Mouse (Mus musculus) forebrain, embryonic 12.5 days (tissue): Measurements from ENCODE around the gene Trmt5. TPM values are rescaled to one million over a fixed set of nuclear protein-coding genes. Genes with fewer than 3 reads are reported as not detected.

Experiments used
- ATAC-seq: fragments of 200-750 bp; cut with Nextera tagmentation; 2 replicates; pipeline ENCODE4 v1.8.0; 2017; ENCODE audit warnings: moderate TSS enrichment; ENCODE audit not compliant: low FRiP score
- H3K27ac ChIP-seq: fragments of 300-500 bp; sonication (generic); 2 replicates; pipeline ENCODE4 v1.5.1; 2016; ENCODE audit warnings: mild to moderate bottlenecking
- H3K27me3 ChIP-seq: fragments of 300-500 bp; sonication (generic); 2 replicates; pipeline ENCODE4 v1.6.1; 2016; ENCODE audit warnings: mild to moderate bottlenecking
- H3K36me3 ChIP-seq: fragments of 300-500 bp; sonication (generic); replicated peaks from 2 replicates; pipeline ENCODE4 v1.6.1; 2016; ENCODE audit warnings: mild to moderate bottlenecking
- H3K4me1 ChIP-seq: fragments of 300-500 bp; sonication (generic); 2 replicates; pipeline ENCODE4 v1.6.1; 2016
- H3K4me2 ChIP-seq: fragments of 300-500 bp; sonication (generic); 2 replicates; pipeline ENCODE4 v1.6.1; 2016; ENCODE audit warnings: mild to moderate bottlenecking, moderate library complexity
- H3K4me3 ChIP-seq: fragments of 300-500 bp; sonication (generic); replicated peaks from 2 replicates; pipeline ENCODE4 v1.5.1; 2016; ENCODE audit warnings: mild to moderate bottlenecking
- H3K9ac ChIP-seq: fragments of 300-500 bp; sonication (generic); 2 replicates; pipeline ENCODE4 v1.6.1; 2016; ENCODE audit warnings: mild to moderate bottlenecking
- H3K9me3 ChIP-seq: fragments of 300-500 bp; sonication (generic); 2 replicates; pipeline ENCODE4 v1.6.1; 2016
- WGBS: fragments of 180-500 bp; shearing (Covaris S2); methylation state at CpG from one replicate; pipeline ENCODE4 v1.1.7; 2016; 5-methylcytosine and 5-hydroxymethylcytosine counted together
- polyA plus RNA-seq: library from polyadenylated mRNA; unstranded; fragments of >200 nt; fragmentation: Nextera tagmentation; extraction: Ambion mirVana; gene quantifications from 2 replicates; pipeline ENCODE4 v1.2.1, GENCODE M21; 2016

Gene Trmt5
- 16.0 and 16.3 TPM in 2 replicates for polyA plus RNA-seq

DNA sequence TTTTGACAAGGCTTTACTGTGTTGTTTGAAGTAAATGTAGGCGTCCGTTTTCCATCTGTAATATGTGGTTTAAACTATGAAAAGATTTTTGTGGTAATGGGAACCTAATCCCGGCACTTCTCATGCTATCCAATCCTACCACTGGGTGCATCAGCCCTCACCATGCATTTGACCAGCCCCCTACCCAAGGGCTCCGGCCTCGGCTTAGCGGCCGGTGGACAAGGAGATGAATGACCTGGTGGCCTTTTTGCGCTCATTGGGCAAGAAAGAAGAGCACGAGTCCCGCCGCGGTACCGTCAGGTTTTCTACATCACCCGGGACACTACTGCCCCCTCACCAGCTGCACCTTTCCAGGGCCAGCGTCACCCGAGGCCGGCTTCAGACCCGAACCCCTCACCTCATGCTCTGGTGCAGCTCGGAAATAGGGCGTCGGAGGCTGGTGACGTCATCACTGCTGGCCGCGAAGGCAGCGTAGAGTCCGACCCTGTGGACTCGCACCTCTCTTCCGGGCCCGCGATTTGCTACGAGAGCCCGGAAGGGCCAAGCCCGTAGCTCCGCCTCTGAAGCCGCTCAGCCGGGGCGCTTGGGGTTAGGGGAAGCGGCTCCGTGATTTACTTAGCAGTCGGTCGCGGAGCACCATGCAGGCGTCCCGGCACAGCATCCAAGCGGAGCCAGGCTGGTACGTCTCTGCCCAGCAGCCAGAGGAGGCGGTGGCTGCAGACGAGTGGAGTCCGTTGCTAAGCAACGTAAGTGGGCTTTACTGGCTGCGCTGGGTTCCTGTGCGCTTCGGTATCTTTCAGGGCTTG is at the start of gene Trmt5, which contains the start of gene Slc38a6:
Trmt5 (minus strand) TSS at position 424 of the 806 bp plus-strand sequence.
Slc38a6 (plus strand) TSS at position 493 of the 806 bp plus-strand sequence.
- peak within 1 kb of the TSS; percentile 77 for H3K9ac ChIP-seq
- H3K9me3 ChIP-seq = no peaks in the 10 kb centered on the region
- peak; percentile 98 for ATAC-seq
- peak within 1 kb of the TSS; percentile 66 for H3K4me2 ChIP-seq
- WGBS = under 1% methylated on average over 53 of the region's 53 CpGs
- peaks cover 14% of the 10 kb centered on the region for H3K4me1 ChIP-seq
- peaks cover 9% of the 10 kb centered on the region for H3K36me3 ChIP-seq
- H3K27ac ChIP-seq = peak within 1 kb of the TSS; percentile 76
- H3K4me3 ChIP-seq = peak within 1 kb of the TSS; percentile 74
- no peaks in the 10 kb centered on the region for H3K27me3 ChIP-seq

GRCm38 (mm10) chr12:73334051-73334551 is 47.6 kb upstream of the Trmt5 start:
- no peak for ATAC-seq
- Histone ChIP-seq H3K27ac (peak overlapping the region; percentile 53; the same call in 1 of the 2 replicates), H3K4me3 (no peak overlapping the region), H3K36me3 (no peaks in the 10 kb centered on the region), H3K9ac (no peak overlapping the region), H3K9me3 (no peaks in the 10 kb centered on the region), H3K27me3 (no peaks in the 10 kb centered on the region), H3K4me2 (no peak overlapping the region), H3K4me1 (peaks cover 9% of the 10 kb centered on the region; the same call in 1 of the 2 replicates)
- 69% methylated on average over 8 of the region's 8 CpGs for WGBS

GRCm38 (mm10) chr12:73332701-73333100 is 46.2 kb upstream of the Trmt5 start:
- WGBS = 78% methylated on average over 4 of the region's 4 CpGs

DNA sequence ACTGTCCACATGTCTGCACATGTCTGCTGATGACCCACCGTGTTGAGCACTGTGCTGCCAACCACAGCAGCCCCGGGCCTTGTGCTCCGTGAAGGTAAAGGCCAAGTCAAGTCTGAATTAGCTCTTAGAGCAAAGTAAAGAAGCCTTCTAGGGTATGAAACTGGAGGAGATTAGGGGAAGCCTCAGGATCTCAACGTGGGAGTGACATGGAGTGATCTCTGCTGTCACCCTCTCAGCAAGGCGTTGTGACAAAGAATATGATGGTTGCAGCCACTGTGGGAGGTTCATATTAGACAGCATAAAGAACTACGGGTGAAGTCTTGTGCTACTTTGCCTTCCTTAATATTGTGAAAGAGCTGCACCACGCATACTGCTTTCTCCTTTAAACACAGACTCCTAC is 43.7 kb upstream of the Trmt5 start:
- Histone ChIP-seq H3K4me2 (no peak overlapping the region), H3K27ac (no peak overlapping the region), H3K4me1 (peaks cover 9% of the 10 kb centered on the region; the same call in 1 of the 2 replicates), H3K27me3 (no peaks in the 10 kb centered on the region), H3K4me3 (no peak overlapping the region), H3K9me3 (no peaks in the 10 kb centered on the region), H3K36me3 (no peaks in the 10 kb centered on the region), H3K9ac (no peak overlapping the region)
- no peak for ATAC-seq
- WGBS = 86% methylated on average over 7 of the region's 7 CpGs

More at GRCm38 (mm10) chr12:73332701-73333100, 46.2 kb upstream of the Trmt5 start:
- H3K27ac ChIP-seq = no peak overlapping the region
- H3K27me3 ChIP-seq = no peaks in the 10 kb centered on the region
- no peak overlapping the region for H3K9ac ChIP-seq
- no peak overlapping the region for H3K4me3 ChIP-seq
- H3K4me2 ChIP-seq = no peak overlapping the region
- no peak for ATAC-seq
- no peaks in the 10 kb centered on the region for H3K36me3 ChIP-seq
- peaks cover 9% of the 10 kb centered on the region; the same call in 1 of the 2 replicates for H3K4me1 ChIP-seq
- H3K9me3 ChIP-seq = no peaks in the 10 kb centered on the region

- no peak for ATAC-seq
- 81% methylated on average over 4 of the region's 4 CpGs for WGBS
Measured at GRCm38 (mm10) chr12:73328448-73329167, 42.1 kb upstream of the Trmt5 start.

DNA sequence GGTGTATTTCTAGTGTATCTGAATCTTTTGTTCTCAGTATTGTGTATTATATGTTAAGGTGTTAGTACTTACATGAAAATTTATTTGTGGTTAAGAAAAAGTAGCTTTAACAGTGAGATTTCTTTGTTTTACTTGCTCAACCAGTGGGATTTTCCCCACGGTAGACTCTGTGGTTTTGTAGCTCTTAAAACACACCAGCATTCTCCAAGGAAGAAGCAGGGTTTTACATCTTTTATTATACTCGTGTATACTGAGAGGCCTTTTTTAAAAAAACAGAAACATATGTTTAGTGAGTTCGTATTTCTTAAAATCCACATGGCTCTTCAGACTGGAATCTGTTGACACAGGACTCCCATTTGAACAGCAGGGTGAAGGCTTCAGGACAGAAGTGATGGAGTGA is 40.9 kb upstream of the Trmt5 start:
- H3K4me2 ChIP-seq = no peak overlapping the region
- no peak overlapping the region for H3K27ac ChIP-seq
- WGBS = 79% methylated on average over 3 of the region's 3 CpGs
- H3K36me3 ChIP-seq = no peaks in the 10 kb centered on the region
- no peak overlapping the region for H3K9ac ChIP-seq
- no peak overlapping the region for H3K4me3 ChIP-seq
- ATAC-seq = no peak
- no peaks in the 10 kb centered on the region for H3K27me3 ChIP-seq
- no peaks in the 10 kb centered on the region for H3K9me3 ChIP-seq
- 0 out of 2 replicates have a peak, but pooled peaks cover 1% of the 10 kb centered on the region for H3K4me1 ChIP-seq

More at GRCm38 (mm10) chr12:73328448-73329167, 42.1 kb upstream of the Trmt5 start:
- Histone ChIP-seq H3K4me1 (0 out of 2 replicates have a peak, but pooled peaks cover under 1% of the 10 kb centered on the region), H3K27me3 (no peaks in the 10 kb centered on the region), H3K36me3 (no peaks in the 10 kb centered on the region), H3K4me2 (no peak overlapping the region), H3K27ac (no peak overlapping the region), H3K9ac (no peak overlapping the region), H3K9me3 (no peaks in the 10 kb centered on the region), H3K4me3 (no peak overlapping the region)

DNA sequence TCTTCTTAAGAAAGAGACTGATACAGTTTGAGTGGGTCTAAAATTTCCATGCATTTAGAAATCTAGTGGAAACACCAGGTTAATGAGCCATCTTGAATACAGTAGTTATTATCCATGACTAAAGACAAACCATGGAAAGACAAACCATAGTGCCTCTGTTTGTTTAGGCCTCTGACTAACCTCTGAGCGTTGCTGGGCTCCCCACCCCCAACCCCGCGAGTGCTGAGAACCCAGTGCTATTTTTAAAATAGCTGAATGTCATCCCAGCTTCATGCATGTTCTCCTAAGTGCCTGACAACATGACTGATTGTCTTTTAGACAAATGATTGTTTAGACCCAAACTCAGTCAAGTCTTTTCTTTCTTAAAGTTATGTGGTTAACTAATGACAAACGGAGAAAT is 39.1 kb upstream of the Trmt5 start:
- 60% methylated on average over 4 of the region's 4 CpGs for WGBS
- Histone ChIP-seq H3K4me2 (no peak overlapping the region), H3K9me3 (no peaks in the 10 kb centered on the region), H3K36me3 (no peaks in the 10 kb centered on the region), H3K9ac (no peak overlapping the region), H3K4me1 (0 out of 2 replicates have a peak, but pooled peaks cover 3% of the 10 kb centered on the region), H3K27me3 (no peaks in the 10 kb centered on the region), H3K4me3 (no peak overlapping the region), H3K27ac (no peak overlapping the region)
- no peak for ATAC-seq

- no peak for ATAC-seq
- Histone ChIP-seq H3K9me3 (no peaks in the 10 kb centered on the region), H3K4me1 (0 out of 2 replicates have a peak, but pooled peaks cover 3% of the 10 kb centered on the region), H3K4me2 (no peak overlapping the region), H3K27me3 (no peaks in the 10 kb centered on the region), H3K36me3 (no peaks in the 10 kb centered on the region), H3K27ac (no peak overlapping the region), H3K9ac (no peak overlapping the region), H3K4me3 (no peak overlapping the region)
- 78% methylated on average over 2 of the region's 2 CpGs for WGBS
Measured at GRCm38 (mm10) chr12:73325181-73325580, 38.7 kb upstream of the Trmt5 start.

- no peak for ATAC-seq
- Histone ChIP-seq H3K4me2 (no peak overlapping the region), H3K27me3 (no peaks in the 10 kb centered on the region), H3K4me1 (0 out of 2 replicates have a peak, but pooled peaks cover 3% of the 10 kb centered on the region), H3K9ac (no peak overlapping the region), H3K36me3 (no peaks in the 10 kb centered on the region), H3K27ac (no peak overlapping the region), H3K9me3 (no peaks in the 10 kb centered on the region), H3K4me3 (no peak overlapping the region)
- WGBS = 100% methylated on average over 1 of the region's 1 CpGs
Measured at GRCm38 (mm10) chr12:73324742-73325141, 38.2 kb upstream of the Trmt5 start.

- Histone ChIP-seq H3K9ac (no peak overlapping the region), H3K27ac (no peak overlapping the region), H3K36me3 (no peaks in the 10 kb centered on the region), H3K4me2 (no peak overlapping the region), H3K4me3 (no peak overlapping the region), H3K9me3 (no peaks in the 10 kb centered on the region), H3K4me1 (0 out of 2 replicates have a peak, but pooled peaks cover 3% of the 10 kb centered on the region), H3K27me3 (no peaks in the 10 kb centered on the region)
- no peak for ATAC-seq
- 96% methylated on average over 8 of the region's 8 CpGs for WGBS
Measured at GRCm38 (mm10) chr12:73324180-73324586, 37.7 kb upstream of the Trmt5 start.

- Histone ChIP-seq H3K36me3 (peaks cover 6% of the 10 kb centered on the region; the same call in 1 of the 2 replicates), H3K9ac (no peak overlapping the region), H3K27ac (no peak overlapping the region), H3K9me3 (no peaks in the 10 kb centered on the region), H3K4me3 (no peak overlapping the region), H3K4me2 (no peak overlapping the region), H3K4me1 (0 out of 2 replicates have a peak, but pooled peaks cover 3% of the 10 kb centered on the region), H3K27me3 (no peaks in the 10 kb centered on the region)
- WGBS = 94% methylated on average over 7 of the region's 7 CpGs
- ATAC-seq = no peak
Measured at GRCm38 (mm10) chr12:73317706-73318686, 31.5 kb upstream of the Trmt5 start.
